Mouse (Mus musculus): ENCODE data around the gene Tmco2.

GRCm38 (mm10) chr4:121074250-121074649, 34.8 kb downstream of the Tmco2 start:
- no peak for TF ChIP-seq CTCF (IDR thresholded peaks at IDR 0.05; ENCODE audit: low read depth, low read length)
- no peak for TF ChIP-seq POLR2A (IDR thresholded peaks at IDR 0.05; ENCODE audit: extremely low read depth, insufficient read depth, low read length)
